Mouse (Mus musculus) thymus, postnatal 10 days (tissue): Measurements from ENCODE around the gene Tmem89.

Experiments used
- DNase-seq, 2 experiments: peaks; one replicate each; pipeline ENCODE4 v3.0.0; 2021; ENCODE audit warnings: low spot score in 2 of 2

Gene Tmem89

GRCm38 (mm10) chr9:108914491-108914890, at the start of gene Tmem89:
Gene Tmem89, plus strand, starts transcription at chr9:108914619.
- DNase-seq: no peak

DNA sequence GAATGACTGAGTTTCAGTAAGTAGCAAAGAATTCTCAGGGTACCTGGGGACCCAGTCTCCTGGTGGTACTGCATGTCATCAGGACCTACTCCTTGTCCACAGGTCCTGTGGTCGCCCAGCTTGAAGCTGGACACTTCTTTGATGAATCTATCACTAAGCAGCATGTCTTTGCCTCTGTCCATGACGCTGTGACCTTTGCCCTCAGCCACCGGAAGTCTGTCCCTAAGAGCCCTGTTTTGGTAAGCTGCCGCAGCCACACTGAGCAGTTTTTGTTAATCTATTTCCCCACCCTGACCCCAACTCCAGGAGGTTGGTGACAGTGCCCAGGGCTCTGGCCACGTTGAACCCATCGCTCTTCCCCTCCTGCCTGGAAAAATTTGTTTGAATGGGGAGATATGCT, 2.1 kb upstream of the Tmem89 start:
- DNase-seq: no peak

DNA sequence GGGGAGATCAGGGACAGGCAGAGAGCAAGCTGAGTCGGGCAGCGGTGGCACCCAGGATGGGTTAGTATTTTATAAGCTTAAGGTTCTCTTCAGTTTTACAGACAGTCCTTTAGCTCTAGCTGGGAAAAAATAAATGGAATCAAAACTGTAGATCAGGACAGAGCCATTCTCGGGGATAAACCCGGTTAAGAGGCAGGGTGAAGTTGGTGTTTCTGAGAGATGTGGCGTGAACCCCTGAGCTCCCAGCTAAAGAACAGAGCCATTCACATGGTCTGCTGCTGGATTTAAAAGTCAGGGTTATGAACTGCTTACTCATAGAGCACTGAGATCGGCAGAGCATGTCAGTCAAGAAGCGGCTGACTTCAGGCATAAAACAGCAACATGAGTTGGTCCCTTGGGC, 1.3 kb upstream of the Tmem89 start:
- no peak for DNase-seq

- no peak for DNase-seq
Observed at GRCm38 (mm10) chr9:108913621-108914020, 798 bp upstream of the Tmem89 start.

- no peak for DNase-seq
Observed at GRCm38 (mm10) chr9:108925897-108926296, 11.5 kb downstream of the Tmem89 start.

DNA sequence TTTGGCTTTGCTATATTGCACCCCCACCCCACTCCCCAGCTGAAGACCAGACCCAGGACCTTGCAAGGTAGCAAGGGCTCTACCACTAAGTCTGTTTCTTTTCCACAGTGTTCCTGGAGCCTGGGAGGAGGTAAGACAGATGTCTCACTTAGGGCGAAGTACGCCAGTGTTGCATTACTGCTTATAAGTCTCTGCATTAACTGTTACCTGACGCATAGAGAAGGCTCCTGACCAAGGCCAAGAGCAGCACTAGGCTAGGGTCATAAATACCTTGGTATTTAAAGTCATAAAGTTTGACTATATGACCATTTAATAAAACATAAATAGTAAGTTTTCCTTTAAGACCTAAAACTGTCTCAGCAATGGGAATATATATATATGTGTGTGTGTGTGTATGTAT, 14.0 kb downstream of the Tmem89 start:
- no peak for DNase-seq

DNA sequence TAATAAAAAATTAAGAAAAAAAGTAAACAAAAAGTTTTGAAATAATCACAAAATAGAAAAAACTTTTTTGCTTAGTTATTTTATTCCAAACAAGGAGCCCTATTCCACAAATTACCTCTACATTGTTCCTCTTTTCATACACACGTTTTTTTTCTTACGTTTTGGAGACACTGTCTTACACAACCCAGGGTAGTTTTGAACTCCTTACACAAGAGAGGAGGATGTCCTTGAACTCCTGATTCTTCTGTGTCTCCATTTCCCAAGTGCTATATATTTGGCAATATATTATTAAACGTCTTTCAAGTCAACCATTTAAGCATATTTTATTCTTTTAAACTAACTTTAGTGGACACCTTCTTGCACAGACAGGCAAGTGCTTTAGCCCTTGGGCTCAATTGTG, 21.6 kb downstream of the Tmem89 start:
- no peak for DNase-seq

GRCm38 (mm10) chr9:108936418-108937364, 22.3 kb downstream of the Tmem89 start, which contains the start of gene Uqcrc1:
Gene Uqcrc1, plus strand, starts transcription at chr9:108936633.
- peak; percentile 85 to 96 for DNase-seq

DNA sequence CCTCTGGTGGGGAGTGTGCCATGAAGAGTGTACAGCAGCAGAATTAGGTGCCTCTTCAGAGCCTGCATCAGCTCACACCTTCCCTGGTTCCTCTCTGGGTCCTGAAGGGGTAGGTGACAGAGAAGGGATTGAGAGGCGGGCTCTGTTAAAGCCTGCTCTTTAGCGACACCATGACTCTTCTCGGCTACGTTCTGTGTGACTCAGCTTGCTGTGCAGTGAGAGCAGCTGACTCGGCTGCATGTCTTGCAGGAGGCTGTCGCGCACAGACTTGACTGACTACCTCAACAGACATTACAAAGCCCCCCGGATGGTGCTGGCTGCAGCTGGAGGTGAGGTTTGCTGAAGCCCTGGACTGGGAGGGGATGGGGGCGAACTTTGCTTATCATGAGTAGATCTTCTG, 30.7 kb downstream of the Tmem89 start:
- no peak for DNase-seq

DNA sequence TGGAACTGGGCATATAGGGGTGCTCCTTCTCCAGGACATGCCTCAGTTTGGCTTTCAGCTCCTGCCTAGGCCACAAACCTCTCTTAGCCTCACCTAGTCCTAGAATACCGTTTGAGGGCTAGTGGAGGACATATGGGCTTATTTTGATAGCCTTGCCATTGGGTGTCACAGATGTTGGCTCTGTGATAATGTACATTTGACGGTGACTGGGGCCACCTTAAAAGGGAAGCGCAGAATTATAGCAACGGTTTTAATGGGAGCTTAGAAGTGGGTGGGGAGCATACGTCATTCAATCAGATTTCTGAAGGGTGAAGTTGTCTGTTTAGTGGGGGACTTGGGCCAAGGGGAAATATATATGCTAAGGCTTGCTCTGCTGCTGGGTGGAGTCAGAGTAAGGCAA, 31.2 kb downstream of the Tmem89 start:
- no peak for DNase-seq

- no peak for DNase-seq
Observed at GRCm38 (mm10) chr9:108949231-108949966, 35.0 kb downstream of the Tmem89 start.

- DNase-seq: no peak
Observed at GRCm38 (mm10) chr9:108949967-108950728, 35.7 kb downstream of the Tmem89 start.

DNA sequence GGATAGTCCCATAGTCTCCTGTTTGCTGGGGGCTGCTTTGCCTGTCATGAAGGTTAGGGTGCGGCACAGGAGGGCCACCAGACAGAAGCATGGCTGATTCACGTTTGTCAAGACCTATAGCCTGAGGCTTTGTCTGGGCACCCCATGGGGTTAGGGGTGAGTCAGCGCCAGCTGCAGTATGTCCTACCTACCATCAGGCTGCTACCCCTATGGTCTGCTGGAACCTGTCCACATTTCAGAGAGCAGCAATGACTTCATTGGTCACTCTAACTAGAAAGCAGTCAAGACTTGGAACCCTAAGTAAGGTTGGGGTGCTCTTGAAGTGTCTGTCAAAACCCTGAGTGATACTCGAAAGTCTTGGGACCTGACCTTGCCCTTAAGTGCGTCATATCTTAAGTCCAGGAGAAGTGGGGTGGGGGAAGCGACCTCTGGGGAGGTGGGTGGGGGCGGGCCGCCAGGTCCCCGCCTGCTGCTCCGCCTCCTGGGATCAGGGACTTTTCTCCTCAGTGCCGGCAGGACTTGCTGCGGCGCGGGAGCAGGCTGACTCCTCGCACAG, 38.7 kb downstream of the Tmem89 start, which contains the start of gene Col7a1:
TSS of gene Col7a1 (plus strand) at position 506 of the 556 bp plus-strand sequence.
- no peak for DNase-seq

GRCm38 (mm10) chr9:108955241-108955640, 40.8 kb downstream of the Tmem89 start:
- DNase-seq: no peak

- no peak for DNase-seq
Observed at GRCm38 (mm10) chr9:108955846-108956245, 41.4 kb downstream of the Tmem89 start.

GRCm38 (mm10) chr9:108963577-108963976, 49.2 kb downstream of the Tmem89 start:
- DNase-seq: no peak

DNA sequence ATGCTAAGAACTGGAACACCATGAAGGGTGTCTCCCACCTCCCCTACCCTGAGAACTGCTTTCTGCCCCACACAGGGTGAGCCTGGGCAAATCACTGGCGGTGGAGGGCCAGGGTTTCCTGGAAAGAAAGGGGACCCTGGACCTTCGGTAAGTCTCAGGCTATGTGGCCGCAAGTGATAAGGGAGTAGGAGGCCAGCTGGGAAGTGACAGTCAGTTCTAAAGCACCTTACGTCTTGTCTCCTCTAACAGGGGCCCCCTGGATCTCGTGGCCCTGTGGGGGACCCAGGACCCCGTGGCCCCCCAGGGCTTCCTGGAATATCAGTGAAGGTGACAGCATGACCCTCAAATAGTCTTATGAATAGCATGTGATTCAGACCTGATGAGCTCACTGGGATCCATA, 49.9 kb downstream of the Tmem89 start:
- no peak for DNase-seq
